Mouse (Mus musculus) macrophage (primary cell): ENCODE results near the gene Slc6a16. TPM values are rescaled to one million over a fixed set of nuclear protein-coding genes. Genes with fewer than 3 reads are reported as not detected.
A peak's percentile ranks its signal among the peaks of the same experiment; 100 is the strongest.
"Not testable (repeated sequence)": the region's sequence is repeated elsewhere in the genome, so short reads cannot be mapped to it uniquely, and the experiment has no call there.

Source experiments
- H3K27ac ChIP-seq: fragments of 350-480 bp; formaldehyde crosslinking; 2 replicates; pipeline ENCODE4 v1.9.0; 2021
- H3K36me3 ChIP-seq: fragments of 350-480 bp; formaldehyde crosslinking; 2 replicates; pipeline ENCODE4 v1.9.0; 2021; ENCODE audit errors: inconsistent target
- H3K4me3 ChIP-seq: fragments of 350-480 bp; formaldehyde crosslinking; 2 replicates; pipeline ENCODE4 v1.9.0; 2021; ENCODE audit errors: inconsistent target
- H3K79me2 ChIP-seq: fragments of 350-480 bp; formaldehyde crosslinking; 2 replicates; pipeline ENCODE4 v1.9.0; 2021; ENCODE audit errors: inconsistent target
- WGBS: methylation state at CpG from one replicate; pipeline ENCODE4 v1.1.7; 2026; ENCODE audit warnings: inconsistent platforms; ENCODE audit not compliant: missing documents; 5-methylcytosine and 5-hydroxymethylcytosine counted together
- polyA plus RNA-seq: library from polyadenylated mRNA; stranded (reverse); fragments of 250-400 nt; gene quantifications from 3 replicates; pipeline ENCODE4 v1.2.4, GENCODE M21; 2018; ENCODE audit warnings: inconsistent platforms

Slc6a16 gene
- polyA plus RNA-seq, 1 experiment from 2014 or later = not detected

DNA sequence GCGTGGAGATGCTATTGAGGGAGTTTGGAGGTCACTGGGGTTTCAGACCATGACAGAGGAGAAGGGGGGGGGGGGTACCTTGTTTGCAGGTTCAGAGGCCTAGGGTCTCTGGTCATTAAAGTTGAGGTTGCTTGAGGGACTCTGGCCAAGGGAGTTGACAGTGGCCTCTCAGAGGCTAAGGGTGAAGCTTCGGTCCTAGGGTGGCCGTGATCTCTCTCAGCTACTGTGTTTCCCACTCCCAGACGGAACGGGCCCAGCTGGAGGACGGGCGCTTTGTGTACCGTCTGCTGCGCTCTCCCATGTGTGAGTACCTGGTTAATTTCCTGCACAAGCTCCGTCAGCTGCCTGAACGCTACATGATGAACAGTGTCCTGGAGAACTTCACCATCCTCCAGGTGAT, 8.9 kb upstream of the Slc6a16 start:
- no peaks in the 10 kb centered on the region for H3K79me2 ChIP-seq
- H3K36me3 ChIP-seq = peaks cover 19% of the 10 kb centered on the region; the same call in 1 of the 2 replicates
- no peak overlapping the region for H3K27ac ChIP-seq
- no peak overlapping the region for H3K4me3 ChIP-seq
- WGBS = 93% methylated on average over 11 of the region's 11 CpGs

DNA sequence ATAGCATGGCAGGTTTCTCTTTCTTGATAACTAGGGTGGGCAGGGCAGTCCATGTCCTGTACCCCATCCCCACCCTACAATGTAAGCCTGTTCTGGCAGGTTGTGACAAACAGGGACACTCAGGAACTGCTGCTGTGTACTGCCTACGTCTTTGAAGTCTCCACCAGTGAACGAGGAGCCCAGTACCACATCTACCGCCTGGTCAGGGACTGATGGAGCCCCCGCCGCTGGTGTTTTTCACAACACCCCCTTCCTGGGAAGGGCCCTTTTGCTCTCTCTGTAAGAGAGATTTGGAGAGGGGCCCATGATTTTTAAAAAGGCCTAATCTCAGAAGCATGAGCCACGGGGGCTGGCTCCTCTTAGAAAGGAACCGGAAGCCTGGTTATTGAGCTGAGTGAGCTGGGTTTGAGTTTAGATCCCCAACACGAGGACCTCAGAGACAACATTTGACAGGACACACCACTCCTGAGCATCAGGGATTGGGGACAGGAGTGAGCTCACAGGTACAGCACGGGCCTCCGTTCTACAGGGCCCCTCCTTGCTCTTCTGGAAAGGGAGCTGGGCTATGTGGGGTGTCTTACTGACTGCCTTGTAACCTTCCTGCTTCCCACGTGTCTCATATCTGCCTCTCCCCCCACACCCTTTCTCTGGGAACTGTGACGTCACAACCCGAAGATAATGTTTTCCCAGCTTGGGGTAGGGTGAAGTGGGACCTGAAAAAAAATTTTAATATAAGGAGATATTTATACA, 8.0 kb upstream of the Slc6a16 start:
- Histone ChIP-seq H3K4me3 (no peak overlapping the region), H3K36me3 (peaks cover 19% of the 10 kb centered on the region; the same call in 1 of the 2 replicates), H3K27ac (no peak overlapping the region), H3K79me2 (no peaks in the 10 kb centered on the region)
- 87% methylated on average over 12 of the region's 13 CpGs for WGBS

DNA sequence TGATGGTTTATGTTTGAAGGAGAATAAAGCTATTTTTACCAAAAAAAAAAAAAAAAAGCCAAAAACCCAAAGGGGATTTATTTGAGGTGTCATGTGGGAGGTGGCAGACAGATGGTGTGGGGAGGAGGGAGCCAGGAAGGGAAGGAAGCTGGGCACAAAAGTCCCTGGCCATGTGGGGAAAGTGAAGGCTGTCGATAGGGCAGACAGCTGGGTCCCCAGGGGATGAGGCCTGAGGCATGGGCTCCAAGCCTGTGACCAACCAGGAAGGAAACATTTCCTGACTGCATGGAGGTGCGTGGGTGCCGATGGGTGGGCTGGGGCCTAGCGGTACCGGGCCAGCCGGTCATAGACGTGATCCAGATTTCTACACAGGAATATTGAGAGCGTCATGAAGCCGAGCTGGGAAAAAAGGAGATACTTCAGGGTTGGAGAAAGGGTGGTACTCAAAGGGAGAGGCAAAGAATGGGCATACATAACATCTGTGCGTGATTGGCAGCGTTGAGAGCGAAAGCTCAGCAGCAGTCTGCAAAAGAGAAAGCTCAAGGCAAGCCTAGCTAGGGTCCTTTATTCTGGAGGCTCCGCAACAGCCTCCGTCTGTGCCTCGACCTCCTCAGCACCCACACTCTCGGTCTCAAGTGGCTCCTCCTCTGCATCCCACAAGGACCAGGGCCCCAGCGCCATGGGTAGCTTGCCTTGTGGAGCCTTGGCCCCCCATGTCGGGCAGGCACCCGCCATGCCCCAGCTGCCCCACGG, 7.1 kb upstream of the Slc6a16 start:
- Histone ChIP-seq H3K36me3 (peaks cover 19% of the 10 kb centered on the region; the same call in 1 of the 2 replicates), H3K4me3 (no peak overlapping the region), H3K79me2 (no peaks in the 10 kb centered on the region), H3K27ac (no peak overlapping the region)
- 61% methylated on average over 15 of the region's 20 CpGs for WGBS

DNA sequence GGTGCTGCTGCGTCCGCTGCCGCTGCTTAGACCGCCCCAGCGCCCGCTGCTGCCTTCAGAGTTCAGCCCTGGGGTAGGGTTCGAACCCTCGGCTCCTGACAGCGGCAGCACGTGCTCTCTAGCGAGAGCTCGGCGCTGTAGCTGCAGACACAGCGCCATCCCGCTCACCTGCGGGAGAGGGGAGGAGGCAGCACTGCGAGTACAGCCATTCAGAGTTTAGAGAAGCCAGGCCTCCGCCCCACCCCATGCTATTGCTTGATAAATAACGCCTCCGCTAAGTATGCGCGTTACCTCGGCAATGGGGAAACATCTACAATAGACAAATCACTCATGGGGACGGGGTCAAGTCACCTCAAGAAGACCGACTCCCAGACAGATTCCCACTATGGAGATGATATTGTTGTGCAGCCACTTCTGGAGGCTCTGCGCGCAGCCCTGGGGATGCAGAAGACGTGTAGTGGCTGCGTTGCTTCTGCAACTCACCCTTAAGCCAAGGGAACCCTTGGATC, 6.5 kb upstream of the Slc6a16 start:
- WGBS = 94% methylated on average over 23 of the region's 29 CpGs
- Histone ChIP-seq H3K36me3 (peaks cover 19% of the 10 kb centered on the region; the same call in 1 of the 2 replicates), H3K4me3 (no peak overlapping the region), H3K27ac (no peak overlapping the region), H3K79me2 (no peaks in the 10 kb centered on the region)

DNA sequence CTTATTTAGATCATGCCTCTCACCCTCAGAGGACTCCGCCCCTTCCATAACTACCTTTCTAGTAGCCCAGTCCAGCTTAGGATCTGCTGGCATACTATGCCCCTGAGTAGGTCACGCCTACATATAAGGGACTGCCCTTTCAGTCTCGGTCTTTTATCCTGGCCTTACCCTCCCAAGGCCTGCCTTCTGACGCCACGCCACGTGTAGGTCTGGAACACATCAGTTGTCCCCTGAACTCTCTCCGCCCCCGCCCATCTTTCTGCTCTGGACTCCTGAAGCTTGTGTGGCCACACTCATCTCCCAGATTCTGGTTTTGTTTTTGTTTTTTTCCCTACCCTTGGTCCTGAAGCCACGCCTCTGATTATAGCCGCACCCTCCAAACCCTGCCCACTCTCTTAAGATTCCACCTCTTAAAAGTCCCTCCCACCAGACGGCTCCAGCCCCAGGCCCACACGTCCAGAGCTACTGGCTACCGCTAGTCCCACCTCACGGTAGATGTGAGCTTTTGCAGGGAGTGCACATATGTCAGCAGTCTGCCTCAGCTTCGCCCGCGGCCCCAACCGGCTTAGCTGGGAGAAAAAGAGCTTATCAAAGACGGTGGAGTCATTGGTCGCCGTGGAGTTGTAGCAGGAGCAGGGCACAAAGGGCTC, 5.8 kb upstream of the Slc6a16 start:
- Histone ChIP-seq H3K79me2 (no peaks in the 10 kb centered on the region), H3K27ac (no peak overlapping the region), H3K4me3 (no peak overlapping the region), H3K36me3 (peaks cover 19% of the 10 kb centered on the region; the same call in 1 of the 2 replicates)
- WGBS = 95% methylated on average over 20 of the region's 21 CpGs

DNA sequence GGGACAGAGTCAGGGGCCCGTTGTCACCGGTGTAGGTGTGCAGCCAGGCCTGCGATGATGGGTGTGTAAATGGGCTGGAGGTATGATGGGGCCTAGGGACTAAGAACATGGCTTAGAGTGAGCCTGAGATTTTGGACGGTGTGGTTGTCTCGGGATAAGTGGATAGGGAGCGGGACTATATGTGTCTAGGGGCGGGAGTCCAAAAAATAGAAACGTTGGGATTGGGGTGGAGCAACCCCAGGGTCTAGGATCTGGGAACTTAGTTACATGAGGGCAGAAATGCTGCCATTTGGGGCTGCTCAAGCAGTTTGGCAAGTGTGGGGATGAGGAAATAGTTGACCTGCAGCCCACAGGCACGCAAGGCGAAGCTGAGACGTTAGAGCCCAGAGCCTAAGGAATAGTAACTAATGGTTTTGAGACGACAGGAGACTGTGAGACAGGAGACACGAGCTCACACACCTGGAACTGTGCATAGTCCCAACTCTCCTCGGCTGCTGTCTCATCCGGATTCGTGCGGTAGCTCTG, 5.2 kb upstream of the Slc6a16 start:
- Histone ChIP-seq H3K36me3 (peaks cover 19% of the 10 kb centered on the region; the same call in 1 of the 2 replicates), H3K4me3 (no peak overlapping the region), H3K27ac (no peak overlapping the region), H3K79me2 (no peaks in the 10 kb centered on the region)
- whole genome bisulfite sequencing = 86% methylated on average over 16 of the region's 17 CpGs

DNA sequence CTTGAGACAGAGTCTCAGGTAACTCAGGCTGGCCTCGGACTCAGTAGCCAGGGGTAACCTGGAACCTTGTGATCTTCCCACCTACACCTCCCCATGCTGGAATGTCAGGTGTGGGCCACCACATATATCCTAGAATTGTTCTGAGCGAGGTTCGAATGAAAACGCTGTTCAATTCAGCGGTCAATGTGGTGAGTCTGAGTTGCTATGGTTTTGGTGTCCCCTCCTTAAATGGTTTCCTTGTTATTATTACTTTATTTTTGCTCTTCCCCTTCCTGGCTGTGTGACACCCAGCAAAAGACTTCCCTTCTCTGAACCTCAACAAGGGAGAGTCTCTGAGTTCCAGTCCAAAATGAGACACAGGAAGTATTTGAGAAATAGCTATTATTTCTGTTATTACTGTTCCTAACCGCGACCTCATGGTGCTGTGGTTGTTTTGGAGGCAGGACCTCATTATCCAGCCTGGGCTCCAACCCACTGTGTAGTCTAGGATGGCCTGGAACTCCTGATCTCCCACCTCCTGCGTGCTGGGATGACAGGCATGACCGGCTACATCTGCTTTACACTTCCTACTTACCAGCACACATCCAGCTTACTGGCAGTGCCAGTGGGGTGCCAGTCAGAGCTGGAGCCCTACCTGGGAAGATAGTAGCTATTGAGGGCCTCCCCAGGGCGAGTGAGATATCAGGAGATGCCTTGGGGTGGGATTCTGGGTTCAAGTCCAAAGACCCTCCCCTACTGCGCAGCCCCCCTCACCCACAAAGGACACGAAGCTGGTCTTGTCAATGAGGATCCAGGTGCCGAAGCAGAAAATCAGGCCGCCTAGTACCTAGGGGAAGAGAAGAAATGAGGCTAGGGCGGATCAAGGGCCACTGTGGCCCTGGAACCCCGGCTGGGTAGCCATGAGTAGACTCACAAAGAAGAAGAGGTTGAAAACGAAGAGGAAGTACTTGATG, 2.9 kb upstream of the Slc6a16 start:
- no peaks in the 10 kb centered on the region for H3K79me2 ChIP-seq
- peak overlapping the region; percentile 96 for H3K27ac ChIP-seq
- 17% methylated on average over 17 of the region's 17 CpGs for WGBS
- H3K4me3 ChIP-seq = peak overlapping the region; percentile 79
- H3K36me3 ChIP-seq = peaks cover 19% of the 10 kb centered on the region; the same call in 1 of the 2 replicates

DNA sequence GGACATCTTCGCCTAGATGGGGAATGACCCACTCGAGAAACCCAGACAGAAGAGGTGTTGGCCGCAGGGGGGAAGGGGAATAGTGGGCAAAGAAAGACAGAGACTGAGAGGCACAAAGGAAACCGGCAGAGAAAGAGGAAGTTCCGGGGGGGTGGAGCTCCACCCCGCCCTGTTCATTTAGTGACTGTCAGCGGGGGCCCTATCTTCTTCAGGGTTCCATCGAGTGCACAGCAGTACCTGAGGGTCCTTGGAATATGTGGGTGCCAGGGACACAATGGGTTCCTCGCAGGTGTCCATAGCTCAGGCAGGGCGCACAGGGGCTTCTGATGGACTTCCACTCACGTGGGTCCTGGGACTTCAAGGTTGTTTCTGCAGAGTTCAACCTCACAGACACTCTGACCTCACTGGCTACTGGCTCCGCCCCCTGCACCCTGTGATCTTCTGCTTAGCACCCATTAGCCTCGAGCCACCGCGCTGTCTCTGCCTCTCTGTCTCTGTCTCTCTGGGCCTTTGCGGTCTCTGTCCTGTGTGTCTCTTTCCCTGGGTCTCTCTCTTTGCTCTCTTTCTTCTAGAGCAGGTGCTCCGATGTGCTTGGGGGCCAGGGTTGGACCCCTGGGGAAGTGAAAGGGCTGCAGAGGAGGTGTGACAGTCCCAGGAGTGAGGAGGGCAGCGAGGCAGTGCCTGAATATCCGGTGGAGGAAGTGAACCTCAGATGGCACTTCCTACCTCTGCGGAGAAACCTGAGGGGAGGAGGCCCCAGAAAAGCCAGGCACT, 2.0 kb upstream of the Slc6a16 start, which contains the start of gene Cd37:
Gene Cd37, minus strand, starts transcription at position 393 of the 774 bp plus-strand sequence.
- Histone ChIP-seq H3K4me3 (peak within 1 kb of the TSS; percentile 79), H3K79me2 (no peaks in the 10 kb centered on the region), H3K36me3 (peaks cover 13% of the 10 kb centered on the region; the same call in 1 of the 2 replicates), H3K27ac (peak within 1 kb of the TSS; percentile 96)
- WGBS = 4% methylated on average over 20 of the region's 20 CpGs

DNA sequence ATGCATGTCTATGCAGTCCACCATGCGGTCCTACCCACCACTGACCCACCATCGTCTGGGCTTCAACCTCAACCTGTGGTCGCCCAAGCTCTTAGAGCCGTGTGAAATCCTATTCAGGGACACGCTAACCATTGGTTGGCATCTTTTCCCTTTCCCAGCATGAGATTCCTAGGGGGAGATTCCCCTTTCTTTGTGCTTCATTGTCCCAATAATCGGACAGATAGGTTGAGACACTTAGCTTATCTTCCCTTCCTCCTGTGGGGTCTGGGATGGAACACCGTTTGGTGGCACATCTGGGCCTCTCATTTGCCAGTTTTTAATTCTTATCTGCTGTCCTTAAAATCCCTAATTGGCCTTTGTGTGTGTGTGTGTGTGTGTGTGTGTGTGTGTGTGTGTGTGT, 776 bp upstream of the Slc6a16 start:
- Histone ChIP-seq H3K4me3 (no peak overlapping the region), H3K79me2 (no peaks in the 10 kb centered on the region), H3K36me3 (peaks cover 11% of the 10 kb centered on the region; the same call in 1 of the 2 replicates), H3K27ac (no peak overlapping the region)
- WGBS = 94% methylated on average over 7 of the region's 7 CpGs

DNA sequence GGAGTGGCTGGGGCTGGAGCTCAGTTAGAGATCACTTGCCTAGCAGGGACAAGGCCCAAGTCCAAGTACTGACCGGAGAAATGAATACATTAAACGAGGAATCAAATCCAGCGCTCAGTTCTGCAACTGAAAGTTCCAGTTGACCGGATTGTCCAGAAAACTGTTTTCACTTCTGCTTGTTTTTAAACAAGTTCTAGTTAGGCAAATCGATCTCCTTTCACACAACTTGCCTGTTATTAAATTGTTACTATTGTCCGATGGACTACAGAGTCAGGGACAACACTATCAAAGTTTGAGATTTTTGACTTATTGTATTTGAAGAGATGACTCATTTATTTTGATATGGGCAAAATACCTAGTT, 484 bp downstream of the Slc6a16 start:
- Histone ChIP-seq H3K79me2 (no peaks in the 10 kb centered on the region), H3K4me3 (no peak overlapping the region), H3K36me3 (no peaks in the 10 kb centered on the region; the same call in 1 of the 2 replicates), H3K27ac (no peak overlapping the region)
- WGBS = 72% methylated on average over 6 of the region's 6 CpGs

DNA sequence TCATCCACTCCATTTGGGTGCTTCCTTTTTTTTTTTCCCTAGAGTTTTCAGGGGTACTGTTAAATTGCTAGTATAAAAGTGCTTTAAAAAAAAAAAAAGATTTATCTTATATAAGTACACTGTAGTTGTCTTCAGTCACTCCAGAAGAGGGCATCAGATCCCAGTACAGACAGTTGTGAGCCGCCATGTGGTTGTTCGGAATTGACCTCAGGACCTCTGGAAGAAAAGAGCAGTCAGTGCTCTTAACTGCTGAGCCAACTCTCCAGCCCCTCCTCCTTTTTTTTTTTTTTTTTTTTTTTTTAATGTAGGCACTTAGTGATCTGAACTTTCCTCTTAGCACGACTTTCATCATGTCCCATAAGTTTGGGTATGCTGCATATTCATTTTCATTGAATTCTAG, 6.8 kb downstream of the Slc6a16 start:
- 26% methylated on average over 2 of the region's 3 CpGs for WGBS
- Histone ChIP-seq H3K79me2 (no peaks in the 10 kb centered on the region), H3K36me3 (no peaks in the 10 kb centered on the region), H3K27ac (no peak overlapping the region), H3K4me3 (no peak overlapping the region)

DNA sequence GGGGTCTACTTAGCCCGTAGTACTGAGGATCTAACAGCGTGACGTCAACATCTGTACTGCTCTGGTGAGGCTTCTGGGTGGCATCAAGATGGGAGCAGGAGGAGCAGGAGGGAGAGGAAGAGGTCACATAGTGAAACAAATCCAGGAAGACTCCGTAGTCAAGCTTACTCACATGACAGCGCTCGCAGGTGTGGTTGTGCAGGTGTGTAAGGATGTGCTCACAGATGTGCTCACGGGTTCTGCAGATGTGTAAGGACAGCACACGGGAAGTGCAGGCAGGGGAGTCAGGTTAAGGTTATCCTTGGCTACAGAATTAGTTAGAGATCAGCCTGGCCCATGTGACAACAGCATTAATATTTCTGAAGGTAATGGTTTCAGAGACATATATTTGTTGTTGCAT, 12.9 kb downstream of the Slc6a16 start:
- Histone ChIP-seq H3K79me2 (no peaks in the 10 kb centered on the region), H3K27ac (no peak overlapping the region), H3K36me3 (no peaks in the 10 kb centered on the region), H3K4me3 (no peak overlapping the region)
- WGBS = 95% methylated on average over 8 of the region's 8 CpGs

DNA sequence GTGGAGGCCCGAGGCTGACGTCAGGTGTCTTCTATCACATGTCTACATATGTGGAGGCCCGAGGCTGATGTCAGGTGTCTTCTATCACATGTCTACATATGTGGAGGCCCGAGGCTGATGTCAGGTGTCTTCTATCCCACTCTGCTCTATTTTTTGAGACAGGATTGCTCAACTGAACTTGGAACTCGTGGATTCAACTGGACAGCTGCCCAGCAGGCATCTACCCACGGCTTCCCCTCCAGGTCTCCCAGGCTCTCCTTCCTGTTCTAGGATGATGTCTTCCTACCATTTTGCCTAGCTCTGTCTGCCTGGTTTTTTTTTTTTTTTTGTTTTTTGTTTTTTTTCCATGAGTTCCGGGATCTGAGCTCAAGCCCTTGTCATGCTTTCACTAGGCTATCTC, 14.9 kb downstream of the Slc6a16 start:
- H3K36me3 ChIP-seq = not testable (repeated sequence)

More for the DNA sequence above, 14.9 kb downstream of the Slc6a16 start:
- WGBS = 70% methylated on average over 4 of the region's 7 CpGs
- H3K79me2 ChIP-seq, H3K27ac ChIP-seq, H3K4me3 ChIP-seq: not testable (repeated sequence)
